Mouse (Mus musculus) urinary bladder, postnatal 0 days (tissue): ENCODE results near the gene Gm9603. TPM values are rescaled to one million over a fixed set of nuclear protein-coding genes. Genes with fewer than 3 reads are reported as not detected.

ENCODE experiments used
- polyA plus RNA-seq: library from polyadenylated mRNA; unstranded; fragments of >200 nt; fragmentation: Nextera tagmentation; extraction: Ambion mirVana; gene quantifications from 2 replicates; pipeline ENCODE4 v1.2.1, GENCODE M21; 2015

Gm9603 gene
- polyA plus RNA-seq: not detected in 2 replicates

GRCm38 (mm10) chr14:5687357-5687756 lies at the start of gene Gm9603:
Gene Gm9603, minus strand, starts transcription at chr14:5687457.

DNA sequence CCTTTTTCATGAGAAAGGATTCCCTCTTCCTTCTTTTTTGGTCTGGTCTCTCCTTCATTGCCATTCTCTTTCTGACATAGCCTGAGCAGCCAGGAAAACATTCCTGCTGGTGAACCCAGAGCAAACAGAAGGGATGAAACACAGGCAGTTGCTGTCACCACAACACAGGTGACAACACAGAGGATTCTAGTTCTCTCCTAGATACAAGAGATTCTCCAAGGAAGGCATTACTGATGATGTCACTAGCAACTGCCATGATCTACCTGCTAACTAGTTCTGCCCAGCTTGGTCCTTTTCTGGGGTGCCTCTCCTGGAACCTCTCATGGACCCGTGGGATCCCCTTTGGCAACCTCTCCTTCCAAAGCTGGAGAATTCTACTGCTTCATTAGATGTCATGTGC lies 54.3 kb downstream of the Gm9603 start, which contains the start of gene Gm8265:
Gene Gm8265 (minus strand): TSS at position 101 of the 400 bp plus-strand sequence.

Other genes with a start within 250 kb of the Gm9603 start
- 0.22 and 0.30 TPM in 2 replicates for gene Gm3194, start 232.0 kb downstream of the Gm9603 start, polyA plus RNA-seq
- not detected in 2 replicates for gene Gm8246, start 209.6 kb downstream of the Gm9603 start, polyA plus RNA-seq
- gene Gm3187, start 203.2 kb downstream of the Gm9603 start, polyA plus RNA-seq: not detected in 2 replicates
- 0.15 and 0.72 TPM in 2 replicates for gene Gm3488, start 185.8 kb downstream of the Gm9603 start, polyA plus RNA-seq
- not detected in 2 replicates for gene Gm3532, start 149.0 kb downstream of the Gm9603 start, polyA plus RNA-seq
- not detected in 2 replicates for gene Gm8265, start 54.4 kb downstream of the Gm9603 start, polyA plus RNA-seq
- gene Gm3373, start 54.1 kb upstream of the Gm9603 start, polyA plus RNA-seq: 0.58 and 0.66 TPM in 2 replicates
- gene Gm3383, start 120.5 kb upstream of the Gm9603 start, polyA plus RNA-seq: 0.30 and 0.71 TPM in 2 replicates
- not detected in 2 replicates for gene Gm3424, start 142.9 kb upstream of the Gm9603 start, polyA plus RNA-seq
- gene Gm8237, start 192.9 kb upstream of the Gm9603 start, polyA plus RNA-seq: 0.18 TPM in 2 replicates